Mouse (Mus musculus): Measurements from ENCODE around the gene Rgma. TPM values are rescaled to one million over a fixed set of nuclear protein-coding genes. Genes with fewer than 3 reads are reported as not detected.

Gene Rgma
- total and polyA plus RNA-seq, 2 experiments from 2014 or later = 39.9 to 96.4 TPM

DNA sequence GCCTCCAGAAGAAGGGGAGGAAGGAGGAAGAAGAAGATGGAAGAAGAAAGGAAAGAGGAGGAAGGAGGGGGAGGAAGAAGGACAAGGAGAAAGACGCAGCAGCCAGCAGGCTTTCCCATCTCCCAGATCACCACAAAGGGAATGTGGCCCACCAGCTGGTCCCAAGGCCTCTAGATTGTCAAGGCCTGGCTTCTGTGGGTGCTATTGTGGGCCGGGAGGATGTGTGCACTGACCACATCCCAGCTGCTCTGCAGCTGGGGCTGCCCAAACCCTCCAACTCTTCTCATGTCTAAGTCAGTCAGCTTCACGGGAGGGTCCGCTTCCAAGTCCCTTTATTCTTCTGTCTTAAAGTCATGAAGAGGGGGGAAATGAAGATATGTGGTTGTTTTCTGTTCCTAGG is 5.3 kb upstream of the Rgma start:
- Histone ChIP-seq H3K27ac (ENCODE audit: low read depth, low read length) (no peak overlapping the region), H3K27me3 (ENCODE audit: insufficient read depth, low read length) (no peaks in the 10 kb centered on the region; the same call in 1 of the 2 replicates), H3K9me3 (ENCODE audit: low read length) (no peaks in the 10 kb centered on the region), H3K4me3 (ENCODE audit: low read depth, low read length) (no peak overlapping the region), H3K9ac (no peak overlapping the region), H3K4me2 (ENCODE audit: low read depth) (no peak overlapping the region), H3K4me1 (ENCODE audit: insufficient read depth) (peaks cover 8% of the 10 kb centered on the region; the same call in 1 of the 2 replicates), H3K36me3 (ENCODE audit: insufficient read depth) (no peaks in the 10 kb centered on the region)
- no peak for TF ChIP-seq CTCF (IDR thresholded peaks at IDR 0.05; ENCODE audit: low read depth)
- DNase-seq (no peak), ATAC-seq (no peak)
- WGBS = 83% methylated on average over 4 of the region's 4 CpGs

DNA sequence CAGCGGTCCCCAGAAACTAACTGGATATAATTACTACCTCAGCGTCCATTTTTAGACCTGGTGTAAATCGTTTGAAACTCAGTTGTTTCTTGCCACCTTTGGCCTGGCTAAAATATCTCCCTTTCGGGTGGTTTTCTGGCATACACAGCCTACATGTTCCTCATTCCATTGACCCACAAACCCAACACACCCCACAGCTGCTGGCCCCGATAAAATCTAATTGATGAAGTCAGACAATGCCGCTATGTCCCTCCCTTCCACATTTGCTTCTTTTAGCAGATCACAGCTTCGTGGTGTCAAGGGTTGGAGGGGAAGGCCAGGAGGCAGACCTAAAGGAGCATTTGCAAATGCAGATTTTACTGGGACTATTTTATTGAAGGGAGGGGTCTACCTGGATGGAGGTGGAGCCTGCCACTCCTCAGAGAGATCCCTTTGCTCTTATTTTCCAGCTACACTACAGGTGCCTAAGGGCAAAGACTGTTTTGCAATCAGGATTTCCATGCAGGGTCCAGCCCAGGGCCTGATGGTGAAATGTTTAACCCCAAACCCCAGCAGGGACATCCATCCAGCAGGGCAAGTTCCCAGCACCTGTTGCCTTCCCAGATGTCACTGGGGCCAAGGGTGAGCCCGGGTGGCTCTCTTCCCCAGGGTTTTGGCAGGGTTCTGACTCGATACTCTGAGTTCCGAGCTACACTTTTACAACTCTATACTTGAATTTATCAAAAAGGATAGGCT is 3.6 kb upstream of the Rgma start:
- Histone ChIP-seq H3K4me3 (ENCODE audit: low read depth, low read length) (peak overlapping the region; percentile 38), H3K4me2 (ENCODE audit: low read depth) (peak overlapping the region; percentile 77), H3K36me3 (ENCODE audit: insufficient read depth) (no peaks in the 10 kb centered on the region), H3K9me3 (ENCODE audit: low read length) (no peaks in the 10 kb centered on the region), H3K27me3 (ENCODE audit: insufficient read depth, low read length) (no peaks in the 10 kb centered on the region; the same call in 1 of the 2 replicates), H3K4me1 (ENCODE audit: insufficient read depth) (peaks cover 8% of the 10 kb centered on the region; the same call in 1 of the 2 replicates), H3K27ac (ENCODE audit: low read depth, low read length) (no peak overlapping the region), H3K9ac (no peak overlapping the region)
- DNase-seq = no peak
- no peak for ATAC-seq
- TF ChIP-seq CTCF (IDR thresholded peaks at IDR 0.05; ENCODE audit: low read depth) = no peak
- 60% methylated on average over 10 of the region's 10 CpGs for WGBS

DNA sequence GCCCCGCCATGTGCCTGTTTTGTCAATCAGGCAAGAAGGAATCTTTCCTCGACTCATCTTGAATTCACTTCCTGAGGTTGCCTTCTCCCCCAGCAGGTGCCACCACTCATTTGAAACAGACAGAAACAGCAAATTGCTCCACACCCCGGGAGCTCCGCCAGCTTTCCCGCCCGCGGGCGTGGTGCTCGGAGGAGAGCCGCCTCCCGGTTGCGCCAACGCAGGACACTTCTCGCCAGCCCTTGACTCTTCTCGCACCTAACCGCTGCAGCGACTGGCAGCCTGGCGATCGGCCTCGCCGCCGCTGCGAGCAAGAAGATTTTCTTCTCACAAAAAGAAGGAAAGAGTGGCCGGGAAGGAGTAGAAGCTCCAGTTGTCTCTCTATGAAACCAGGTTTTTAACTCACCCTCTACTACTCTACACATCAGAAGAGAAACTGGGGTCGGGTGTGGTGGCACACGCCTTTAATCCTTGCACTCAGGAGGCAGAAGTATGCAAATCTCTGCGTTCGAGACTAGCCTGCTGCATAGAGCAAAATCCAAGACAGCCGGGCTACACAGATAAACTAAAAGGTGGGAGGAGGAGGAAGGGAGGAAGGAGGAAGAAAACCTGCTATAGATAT is 2.8 kb upstream of the Rgma start:
- ATAC-seq (no peak), DNase-seq (peak; percentile 53)
- Histone ChIP-seq H3K36me3 (ENCODE audit: insufficient read depth) (no peaks in the 10 kb centered on the region), H3K9me3 (ENCODE audit: low read length) (no peaks in the 10 kb centered on the region), H3K4me3 (ENCODE audit: low read depth, low read length) (peak overlapping the region; percentile 38), H3K27me3 (ENCODE audit: insufficient read depth, low read length) (no peaks in the 10 kb centered on the region; the same call in 1 of the 2 replicates), H3K27ac (ENCODE audit: low read depth, low read length) (peak overlapping the region; percentile 40; the same call in 1 of the 2 replicates), H3K4me1 (ENCODE audit: insufficient read depth) (peaks cover 8% of the 10 kb centered on the region; the same call in 1 of the 2 replicates), H3K9ac (peak overlapping the region; percentile 49; the same call in 1 of the 2 replicates), H3K4me2 (ENCODE audit: low read depth) (peak overlapping the region; percentile 77)
- TF ChIP-seq CTCF (IDR thresholded peaks at IDR 0.05; ENCODE audit: low read depth) = peak; percentile 39; the same call in 1 of the 2 replicates
- 4% methylated on average over 29 of the region's 29 CpGs for WGBS

DNA sequence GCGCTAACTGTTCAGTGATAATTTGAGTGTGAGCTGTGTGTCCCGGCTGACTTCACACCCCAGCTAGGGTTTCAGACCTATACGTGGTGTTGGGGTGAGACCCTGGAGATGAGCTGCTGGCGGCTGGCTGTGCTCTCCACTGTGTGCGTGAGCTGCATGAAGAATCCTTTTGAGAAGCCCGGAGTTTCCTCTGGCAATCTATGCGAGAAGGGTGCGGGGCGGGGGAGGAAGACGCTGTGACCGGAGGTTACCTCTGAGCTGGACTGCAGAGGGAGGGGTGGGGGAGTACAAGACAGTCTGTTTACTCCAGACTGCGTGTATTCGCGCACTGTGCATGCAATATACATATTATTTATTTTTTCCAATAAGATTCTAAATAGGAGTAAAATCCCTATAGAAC is 582 bp upstream of the Rgma start:
- 2% methylated on average over 14 of the region's 14 CpGs for WGBS
- peaks cover 8% of the 10 kb centered on the region; the same call in 1 of the 2 replicates for H3K4me1 ChIP-seq (ENCODE audit: insufficient read depth)
- TF ChIP-seq CTCF (IDR thresholded peaks at IDR 0.05; ENCODE audit: low read depth) = no peak

DNA sequence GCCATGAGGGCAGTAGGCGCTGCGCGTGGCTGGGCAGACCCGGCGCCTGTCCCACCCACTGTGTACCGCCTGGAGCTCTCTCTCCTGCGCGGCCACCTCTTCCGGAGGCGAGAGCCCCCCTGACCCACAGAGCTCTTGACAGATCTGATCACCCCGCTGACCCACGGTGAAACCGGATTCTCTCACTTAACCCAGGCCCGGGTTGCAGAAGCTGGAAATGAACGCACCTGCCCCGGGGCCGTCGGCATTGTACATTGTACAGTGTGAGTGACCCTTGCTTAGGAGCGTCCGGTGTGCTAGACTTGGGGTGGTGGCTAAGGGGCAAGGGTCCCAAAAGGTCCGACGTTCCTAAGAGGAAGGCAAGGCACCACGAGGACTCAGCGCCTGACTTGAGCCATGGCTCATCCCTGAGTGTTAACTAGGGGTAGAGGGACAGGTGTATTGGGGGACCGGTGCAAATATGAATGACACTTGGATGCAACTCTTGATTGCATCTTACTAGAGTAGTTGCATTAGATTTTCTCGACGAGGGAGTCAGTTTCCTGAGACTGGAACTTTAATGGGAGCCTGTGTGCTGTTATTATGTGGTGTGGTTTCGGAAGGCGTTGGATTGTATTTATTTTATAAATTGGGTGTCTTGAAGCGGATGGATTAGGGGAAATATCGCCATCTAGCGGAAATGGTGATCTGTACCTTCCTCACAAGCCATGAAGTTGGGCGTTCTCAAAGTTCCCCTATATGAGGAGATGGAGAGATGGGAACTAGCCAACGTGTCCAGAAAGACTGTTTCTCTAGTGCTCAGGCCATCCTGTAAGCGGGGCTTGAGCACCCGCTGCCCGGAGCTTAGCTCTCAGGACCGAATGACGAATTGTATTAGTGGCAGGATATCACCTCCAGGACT is 1.0 kb downstream of the Rgma start:
- peak overlapping the region; percentile 85 for H3K27ac ChIP-seq (ENCODE audit: low read depth, low read length)
- no peaks in the 10 kb centered on the region; the same call in 1 of the 2 replicates for H3K27me3 ChIP-seq (ENCODE audit: insufficient read depth, low read length)
- DNase-seq (peak; percentile 95), ATAC-seq (peak; percentile 57)
- 2% methylated on average over 39 of the region's 39 CpGs for WGBS
- H3K36me3 ChIP-seq (ENCODE audit: insufficient read depth) = no peaks in the 10 kb centered on the region
- peaks cover 13% of the 10 kb centered on the region; the same call in 1 of the 2 replicates for H3K4me1 ChIP-seq (ENCODE audit: insufficient read depth)
- peak overlapping the region; percentile 81 for H3K4me3 ChIP-seq (ENCODE audit: low read depth, low read length)
- peak overlapping the region; percentile 95 for H3K4me2 ChIP-seq (ENCODE audit: low read depth)
- no peaks in the 10 kb centered on the region for H3K9me3 ChIP-seq (ENCODE audit: low read length)
- peak overlapping the region; percentile 77 for H3K9ac ChIP-seq
- TF ChIP-seq CTCF (IDR thresholded peaks at IDR 0.05; ENCODE audit: low read depth) = peak; percentile 87

More for the DNA sequence above, 582 bp upstream of the Rgma start:
- no peaks in the 10 kb centered on the region; the same call in 1 of the 2 replicates for H3K27me3 ChIP-seq (ENCODE audit: insufficient read depth, low read length)
- H3K27ac ChIP-seq (ENCODE audit: low read depth, low read length) = peak overlapping the region; percentile 85; the same call in 1 of the 2 replicates
- peak overlapping the region; percentile 77 for H3K9ac ChIP-seq
- H3K4me2 ChIP-seq (ENCODE audit: low read depth) = peak overlapping the region; percentile 95
- H3K36me3 ChIP-seq (ENCODE audit: insufficient read depth) = no peaks in the 10 kb centered on the region
- ATAC-seq (peak; percentile 49), DNase-seq (peak; percentile 73)
- no peaks in the 10 kb centered on the region for H3K9me3 ChIP-seq (ENCODE audit: low read length)
- peak overlapping the region; percentile 81 for H3K4me3 ChIP-seq (ENCODE audit: low read depth, low read length)

DNA sequence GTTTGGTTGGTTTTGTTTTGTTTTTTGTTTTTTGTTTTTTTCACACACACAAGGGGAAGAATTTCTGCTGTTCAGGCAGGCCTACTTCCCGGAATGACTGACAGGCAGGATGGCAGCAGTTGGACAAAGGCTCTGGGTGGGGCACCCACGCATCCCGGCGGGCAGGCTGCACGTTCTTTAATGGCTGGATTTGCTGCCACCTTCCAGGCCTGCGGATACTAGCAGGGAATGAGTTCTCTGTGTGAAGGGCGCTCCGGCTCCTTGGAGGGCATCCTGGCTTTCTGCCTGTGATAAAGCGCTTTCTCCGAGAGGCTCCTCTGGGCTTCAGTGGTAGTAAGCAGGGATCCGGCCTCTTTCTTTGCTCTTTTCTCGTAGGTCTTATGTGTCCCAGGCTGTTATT is 2.0 kb downstream of the Rgma start:
- Histone ChIP-seq H3K27ac (ENCODE audit: low read depth, low read length) (peak overlapping the region; percentile 85), H3K9me3 (ENCODE audit: low read length) (no peaks in the 10 kb centered on the region), H3K36me3 (ENCODE audit: insufficient read depth) (no peaks in the 10 kb centered on the region), H3K4me2 (ENCODE audit: low read depth) (peak overlapping the region; percentile 95), H3K9ac (peak overlapping the region; percentile 77), H3K4me3 (ENCODE audit: low read depth, low read length) (peak overlapping the region; percentile 81), H3K27me3 (ENCODE audit: insufficient read depth, low read length) (no peaks in the 10 kb centered on the region; the same call in 1 of the 2 replicates), H3K4me1 (ENCODE audit: insufficient read depth) (peaks cover 7% of the 10 kb centered on the region; the same call in 1 of the 2 replicates)
- 8% methylated on average over 12 of the region's 12 CpGs for WGBS
- peak; percentile 26 for TF ChIP-seq CTCF (IDR thresholded peaks at IDR 0.05; ENCODE audit: low read depth)
- peak; percentile 65 for DNase-seq
- ATAC-seq = no peak

Measured in forebrain, postnatal 0 days (tissue).